Mouse (Mus musculus): ENCODE data around the gene Ms4a4a. TPM values are rescaled to one million over a fixed set of nuclear protein-coding genes. Genes with fewer than 3 reads are reported as not detected.

Gene Ms4a4a
- polyA plus RNA-seq (2014; fragmentation: Nextera tagmentation; extraction: Ambion mirVana): 1.1 and 1.7 TPM in 2 replicates

GRCm38 (mm10) chr19:11375273-11375672 is at the start of gene Ms4a4a:
TSS of gene Ms4a4a (plus strand) at chr19:11375523.
- 62% methylated on average over 2 of the region's 2 CpGs for WGBS
- Histone ChIP-seq H3K27me3 (ENCODE audit: control insufficient read depth, insufficient read depth, low read length) (no peaks in the 10 kb centered on the region), H3K27ac (replicated peaks; ENCODE audit: low read depth, low read length) (no peak within 1 kb of the TSS), H3K36me3 (replicated peaks; ENCODE audit: control insufficient read depth, insufficient read depth, low read depth, low read length) (no peaks in the 10 kb centered on the region), H3K4me1 (ENCODE audit: control insufficient read depth, insufficient read depth, low read length) (no peaks in the 10 kb centered on the region), H3K4me3 (ENCODE audit: low read depth, low read length) (no peak within 1 kb of the TSS), H3K4me2 (ENCODE audit: low read depth, low read length) (no peak within 1 kb of the TSS), H3K9ac (replicated peaks; ENCODE audit: low read length) (no peak within 1 kb of the TSS), H3K9me3 (replicated peaks; ENCODE audit: control insufficient read depth, low read length) (no peaks in the 10 kb centered on the region)
- ATAC-seq (replicated peaks; ENCODE audit: insufficient number of reproducible peaks, low FRiP score, low TSS enrichment, low read depth): no peak
- DNase-seq (ENCODE audit: low spot score): no peak

- H3K27me3 ChIP-seq (ENCODE audit: control insufficient read depth, insufficient read depth, low read length): no peaks in the 10 kb centered on the region
- 84% methylated on average over 6 of the region's 6 CpGs for WGBS
- no peaks in the 10 kb centered on the region for H3K4me1 ChIP-seq (ENCODE audit: control insufficient read depth, insufficient read depth, low read length)
- no peak for ATAC-seq (replicated peaks; ENCODE audit: insufficient number of reproducible peaks, low FRiP score, low TSS enrichment, low read depth)
- no peak within 1 kb of the TSS for H3K9ac ChIP-seq (replicated peaks; ENCODE audit: low read length)
- H3K36me3 ChIP-seq (replicated peaks; ENCODE audit: control insufficient read depth, insufficient read depth, low read depth, low read length): no peaks in the 10 kb centered on the region
- no peak within 1 kb of the TSS for H3K4me3 ChIP-seq (ENCODE audit: low read depth, low read length)
- no peak within 1 kb of the TSS for H3K27ac ChIP-seq (replicated peaks; ENCODE audit: low read depth, low read length)
- H3K4me2 ChIP-seq (ENCODE audit: low read depth, low read length): no peak within 1 kb of the TSS
- H3K9me3 ChIP-seq (replicated peaks; ENCODE audit: control insufficient read depth, low read length): no peaks in the 10 kb centered on the region
- no peak for DNase-seq (ENCODE audit: low spot score)
These were observed 39.4 kb upstream of the Ms4a4a start, which contains the start of gene Ms4a7 for GRCm38 (mm10) chr19:11335932-11336331. TSS of gene Ms4a7 (minus strand) at chr19:11336146.

- H3K27me3 ChIP-seq (ENCODE audit: control insufficient read depth, insufficient read depth, low read length): no peaks in the 10 kb centered on the region
- no peak for DNase-seq (ENCODE audit: low spot score)
- no peaks in the 10 kb centered on the region for H3K9me3 ChIP-seq (replicated peaks; ENCODE audit: control insufficient read depth, low read length)
- H3K36me3 ChIP-seq (replicated peaks; ENCODE audit: control insufficient read depth, insufficient read depth, low read depth, low read length): no peaks in the 10 kb centered on the region
- no peak overlapping the region for H3K4me2 ChIP-seq (ENCODE audit: low read depth, low read length)
- no peaks in the 10 kb centered on the region for H3K4me1 ChIP-seq (ENCODE audit: control insufficient read depth, insufficient read depth, low read length)
- H3K9ac ChIP-seq (replicated peaks; ENCODE audit: low read length): no peak overlapping the region
- no peak for ATAC-seq (replicated peaks; ENCODE audit: insufficient number of reproducible peaks, low FRiP score, low TSS enrichment, low read depth)
- no peak overlapping the region for H3K4me3 ChIP-seq (ENCODE audit: low read depth, low read length)
- H3K27ac ChIP-seq (replicated peaks; ENCODE audit: low read depth, low read length): no peak overlapping the region
These were observed 32.2 kb upstream of the Ms4a4a start for GRCm38 (mm10) chr19:11343147-11343546.

- DNase-seq (ENCODE audit: low spot score) (no peak), ATAC-seq (replicated peaks; ENCODE audit: insufficient number of reproducible peaks, low FRiP score, low TSS enrichment, low read depth) (no peak)
- no peak overlapping the region for H3K4me3 ChIP-seq (ENCODE audit: low read depth, low read length)
- no peaks in the 10 kb centered on the region for H3K4me1 ChIP-seq (ENCODE audit: control insufficient read depth, insufficient read depth, low read length)
- no peak overlapping the region for H3K9ac ChIP-seq (replicated peaks; ENCODE audit: low read length)
- H3K27ac ChIP-seq (replicated peaks; ENCODE audit: low read depth, low read length): no peak overlapping the region
- H3K4me2 ChIP-seq (ENCODE audit: low read depth, low read length): no peak overlapping the region
- no peaks in the 10 kb centered on the region for H3K9me3 ChIP-seq (replicated peaks; ENCODE audit: control insufficient read depth, low read length)
- H3K36me3 ChIP-seq (replicated peaks; ENCODE audit: control insufficient read depth, insufficient read depth, low read depth, low read length): no peaks in the 10 kb centered on the region
- no peaks in the 10 kb centered on the region for H3K27me3 ChIP-seq (ENCODE audit: control insufficient read depth, insufficient read depth, low read length)
These were observed 31.3 kb upstream of the Ms4a4a start for GRCm38 (mm10) chr19:11343992-11344391.

GRCm38 (mm10) chr19:11349698-11350481 is 25.4 kb upstream of the Ms4a4a start:
- DNase-seq (ENCODE audit: low spot score) (peak; percentile 12), ATAC-seq (replicated peaks; ENCODE audit: insufficient number of reproducible peaks, low FRiP score, low TSS enrichment, low read depth) (no peak)
- no peak overlapping the region for H3K4me3 ChIP-seq (ENCODE audit: low read depth, low read length)
- 57% methylated on average over 7 of the region's 7 CpGs for WGBS
- H3K4me2 ChIP-seq (ENCODE audit: low read depth, low read length): no peak overlapping the region
- H3K4me1 ChIP-seq (ENCODE audit: control insufficient read depth, insufficient read depth, low read length): no peaks in the 10 kb centered on the region
- H3K36me3 ChIP-seq (replicated peaks; ENCODE audit: control insufficient read depth, insufficient read depth, low read depth, low read length): no peaks in the 10 kb centered on the region
- no peak overlapping the region for H3K9ac ChIP-seq (replicated peaks; ENCODE audit: low read length)
- H3K27me3 ChIP-seq (ENCODE audit: control insufficient read depth, insufficient read depth, low read length): no peaks in the 10 kb centered on the region
- H3K27ac ChIP-seq (replicated peaks; ENCODE audit: low read depth, low read length): no peak overlapping the region
- H3K9me3 ChIP-seq (replicated peaks; ENCODE audit: control insufficient read depth, low read length): no peaks in the 10 kb centered on the region

GRCm38 (mm10) chr19:11351878-11352277 is 23.4 kb upstream of the Ms4a4a start:
- DNase-seq (ENCODE audit: low spot score) (no peak), ATAC-seq (replicated peaks; ENCODE audit: insufficient number of reproducible peaks, low FRiP score, low TSS enrichment, low read depth) (no peak)
- Histone ChIP-seq H3K36me3 (replicated peaks; ENCODE audit: control insufficient read depth, insufficient read depth, low read depth, low read length) (no peaks in the 10 kb centered on the region), H3K27ac (replicated peaks; ENCODE audit: low read depth, low read length) (no peak overlapping the region), H3K4me2 (ENCODE audit: low read depth, low read length) (no peak overlapping the region), H3K9ac (replicated peaks; ENCODE audit: low read length) (no peak overlapping the region), H3K9me3 (replicated peaks; ENCODE audit: control insufficient read depth, low read length) (no peaks in the 10 kb centered on the region), H3K4me3 (ENCODE audit: low read depth, low read length) (no peak overlapping the region), H3K27me3 (ENCODE audit: control insufficient read depth, insufficient read depth, low read length) (no peaks in the 10 kb centered on the region), H3K4me1 (ENCODE audit: control insufficient read depth, insufficient read depth, low read length) (no peaks in the 10 kb centered on the region)
- WGBS: 62% methylated on average over 3 of the region's 3 CpGs

- Histone ChIP-seq H3K4me3 (ENCODE audit: low read depth, low read length) (no peak overlapping the region), H3K4me1 (ENCODE audit: control insufficient read depth, insufficient read depth, low read length) (no peaks in the 10 kb centered on the region), H3K9me3 (replicated peaks; ENCODE audit: control insufficient read depth, low read length) (no peaks in the 10 kb centered on the region), H3K9ac (replicated peaks; ENCODE audit: low read length) (no peak overlapping the region), H3K27ac (replicated peaks; ENCODE audit: low read depth, low read length) (no peak overlapping the region), H3K4me2 (ENCODE audit: low read depth, low read length) (no peak overlapping the region), H3K36me3 (replicated peaks; ENCODE audit: control insufficient read depth, insufficient read depth, low read depth, low read length) (no peaks in the 10 kb centered on the region), H3K27me3 (ENCODE audit: control insufficient read depth, insufficient read depth, low read length) (no peaks in the 10 kb centered on the region)
- DNase-seq (ENCODE audit: low spot score): no peak
- 80% methylated on average over 7 of the region's 7 CpGs for WGBS
- no peak for ATAC-seq (replicated peaks; ENCODE audit: insufficient number of reproducible peaks, low FRiP score, low TSS enrichment, low read depth)
These were observed 19.6 kb upstream of the Ms4a4a start for GRCm38 (mm10) chr19:11355730-11356129.

- no peaks in the 10 kb centered on the region for H3K4me1 ChIP-seq (ENCODE audit: control insufficient read depth, insufficient read depth, low read length)
- H3K9me3 ChIP-seq (replicated peaks; ENCODE audit: control insufficient read depth, low read length): no peaks in the 10 kb centered on the region
- H3K27ac ChIP-seq (replicated peaks; ENCODE audit: low read depth, low read length): no peak overlapping the region
- H3K9ac ChIP-seq (replicated peaks; ENCODE audit: low read length): no peak overlapping the region
- ATAC-seq (replicated peaks; ENCODE audit: insufficient number of reproducible peaks, low FRiP score, low TSS enrichment, low read depth) (no peak), DNase-seq (ENCODE audit: low spot score) (peak; percentile 1)
- no peak overlapping the region for H3K4me2 ChIP-seq (ENCODE audit: low read depth, low read length)
- H3K4me3 ChIP-seq (ENCODE audit: low read depth, low read length): no peak overlapping the region
- WGBS: 70% methylated on average over 3 of the region's 3 CpGs
- no peaks in the 10 kb centered on the region for H3K36me3 ChIP-seq (replicated peaks; ENCODE audit: control insufficient read depth, insufficient read depth, low read depth, low read length)
- H3K27me3 ChIP-seq (ENCODE audit: control insufficient read depth, insufficient read depth, low read length): no peaks in the 10 kb centered on the region
These were observed 15.2 kb upstream of the Ms4a4a start for GRCm38 (mm10) chr19:11360106-11360505.
